Mouse (Mus musculus) lung, adult 2 months (tissue): Measurements from ENCODE around the gene Apbb2. TPM values are rescaled to one million over a fixed set of nuclear protein-coding genes. Genes with fewer than 3 reads are reported as not detected.

Experiments
- DNase-seq: peaks from one replicate; pipeline ENCODE4 v3.0.0; 2022
- H3K4me1 ChIP-seq: fragments of 200-500 bp; 2 replicates; pipeline ENCODE4 v1.6.1; 2011; ENCODE audit warnings: low read length; ENCODE audit not compliant: control insufficient read depth, insufficient read depth
- H3K4me3 ChIP-seq: fragments of 200-500 bp; replicated peaks from 2 replicates; pipeline ENCODE3; 2011; ENCODE audit warnings: low read depth, mild to moderate bottlenecking, control low read depth, low read length; ENCODE audit errors: extremely low read depth
- CTCF ChIP-seq: fragments of 200-500 bp; IDR thresholded peaks from 2 replicates; pipeline ENCODE4 v1.5.1; 2011; ENCODE audit warnings: mild to moderate bottlenecking, low read length, control low read depth; ENCODE audit not compliant: insufficient read depth
- POLR2A ChIP-seq: fragments of 200-500 bp; IDR thresholded peaks from 2 replicates; pipeline ENCODE4 v1.6.1; 2011; ENCODE audit warnings: low read depth, mild to moderate bottlenecking, control low read depth, low read length, borderline replicate concordance; ENCODE audit errors: extremely low read depth
- WGBS: fragments of 180-500 bp; shearing (Covaris S2); methylation state at CpG from one replicate; pipeline ENCODE4 v1.1.7; 2018; 5-methylcytosine and 5-hydroxymethylcytosine counted together
- polyA plus RNA-seq: library from polyadenylated mRNA; depleted of rRNA; stranded (reverse); fragments of >200 nt; gene quantifications from 2 replicates; pipeline ENCODE4 v1.2.3, GENCODE M21; 2012

Gene Apbb2
- polyA plus RNA-seq, 1 experiment: 24.6 TPM

GRCm38 (mm10) chr5:66445497-66445896 is 173.1 kb downstream of the Apbb2 start:
- no peak for TF ChIP-seq CTCF
- no peak for DNase-seq
- Histone ChIP-seq H3K4me1 (no peaks in the 10 kb centered on the region), H3K4me3 (no peak overlapping the region)
- WGBS: 84% methylated on average over 7 of the region's 7 CpGs

DNA sequence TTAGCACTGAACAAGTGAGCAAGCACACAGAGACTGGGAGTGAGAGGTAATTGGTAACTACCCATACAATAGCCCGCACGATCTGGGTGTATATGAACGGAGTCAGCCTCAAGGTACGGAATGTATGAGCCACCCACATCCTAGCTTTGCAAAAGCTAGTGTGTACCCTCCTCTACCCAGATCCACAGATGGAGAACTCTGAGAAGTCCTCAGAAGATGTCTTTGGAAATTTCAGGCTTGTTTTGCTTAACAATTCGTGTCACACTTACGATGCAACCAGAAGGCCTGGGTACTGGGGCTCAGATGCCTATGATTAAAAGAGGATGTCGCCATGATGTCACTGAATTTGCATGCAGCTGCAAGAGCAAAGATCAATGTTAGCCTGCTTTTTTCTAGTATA is 176.3 kb downstream of the Apbb2 start:
- 95% methylated on average over 7 of the region's 7 CpGs for WGBS
- no peak for DNase-seq
- no peaks in the 10 kb centered on the region for H3K4me1 ChIP-seq
- no peak overlapping the region for H3K4me3 ChIP-seq
- TF ChIP-seq POLR2A (no peak), CTCF (no peak)

GRCm38 (mm10) chr5:66436791-66437246 is 181.8 kb downstream of the Apbb2 start:
- no peak for TF ChIP-seq POLR2A
- no peak for TF ChIP-seq CTCF
- no peak for DNase-seq
- Histone ChIP-seq H3K4me3 (no peak overlapping the region), H3K4me1 (no peaks in the 10 kb centered on the region)
- 76% methylated on average over 2 of the region's 2 CpGs for WGBS

GRCm38 (mm10) chr5:66435158-66435557 is 183.4 kb downstream of the Apbb2 start:
- no peak overlapping the region for H3K4me3 ChIP-seq
- TF ChIP-seq CTCF (no peak), POLR2A (no peak)
- no peak for DNase-seq
- no peaks in the 10 kb centered on the region for H3K4me1 ChIP-seq
- 91% methylated on average over 4 of the region's 4 CpGs for WGBS

DNA sequence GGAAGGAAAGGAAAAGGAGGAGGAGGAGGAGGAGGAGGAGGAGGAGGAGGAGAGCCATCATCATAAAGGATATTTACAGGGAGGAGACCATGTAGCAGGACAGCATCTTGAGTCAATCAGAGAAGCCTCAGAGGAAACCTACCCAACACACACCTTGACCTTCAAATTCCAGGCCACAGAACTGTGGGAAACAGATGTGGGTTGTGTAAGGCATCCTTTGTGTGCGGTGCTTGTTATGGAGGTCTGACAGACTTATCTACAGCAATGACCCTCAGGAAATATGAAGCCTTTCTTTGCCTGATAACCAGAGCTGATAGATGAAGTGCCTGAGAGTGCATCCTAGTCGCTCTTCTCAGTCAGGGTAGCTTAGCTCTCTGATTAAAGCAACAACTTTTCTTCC is 189.5 kb downstream of the Apbb2 start:
- TF ChIP-seq POLR2A: no peak
- TF ChIP-seq CTCF: no peak
- Histone ChIP-seq H3K4me3 (no peak overlapping the region), H3K4me1 (no peaks in the 10 kb centered on the region)
- 78% methylated on average over 2 of the region's 2 CpGs for WGBS
- no peak for DNase-seq

DNA sequence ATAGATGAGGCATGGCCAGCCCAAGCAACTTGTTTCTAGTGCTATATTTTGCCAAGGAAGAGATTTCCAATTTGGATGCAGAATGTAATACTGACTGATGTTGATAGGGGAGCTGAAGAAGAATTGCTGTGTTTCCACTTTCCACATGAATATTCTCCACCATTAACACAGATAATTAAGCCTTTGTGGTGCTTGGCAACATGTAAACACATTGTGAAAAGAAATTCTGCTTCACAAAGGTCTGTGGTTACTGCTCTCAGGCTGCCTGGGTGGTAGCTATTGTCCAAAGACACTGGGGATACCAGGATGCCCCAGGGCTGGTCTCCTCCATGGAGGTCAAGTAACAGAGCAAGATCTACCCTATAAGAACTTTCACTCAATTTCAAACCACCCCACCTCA is 190.5 kb downstream of the Apbb2 start:
- Histone ChIP-seq H3K4me1 (no peaks in the 10 kb centered on the region), H3K4me3 (no peak overlapping the region)
- no peak for DNase-seq
- TF ChIP-seq CTCF (no peak), POLR2A (no peak)

DNA sequence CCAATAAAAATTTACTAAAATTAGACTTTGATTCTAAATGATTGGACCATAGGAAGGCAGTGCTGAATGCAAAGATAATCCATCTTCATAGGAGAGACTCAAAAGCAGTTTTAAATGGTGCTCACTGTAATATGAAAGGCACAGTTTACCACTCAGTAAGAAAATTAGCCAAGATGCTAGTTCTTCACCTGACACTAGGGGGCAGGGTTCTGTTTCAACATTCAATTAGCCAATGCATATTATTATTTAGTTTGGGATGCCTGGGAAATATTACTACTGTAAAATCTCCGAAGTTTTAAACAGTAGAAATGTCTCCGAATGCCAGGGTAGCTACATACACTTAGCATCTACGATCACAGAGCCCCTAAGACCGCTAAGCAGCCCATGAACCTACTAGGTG is 194.7 kb downstream of the Apbb2 start:
- Histone ChIP-seq H3K4me3 (no peak overlapping the region), H3K4me1 (no peaks in the 10 kb centered on the region)
- 54% methylated on average over 4 of the region's 4 CpGs for WGBS
- TF ChIP-seq POLR2A: no peak
- TF ChIP-seq CTCF: peak; percentile 16; the same call in 1 of the 2 replicates
- DNase-seq: peak; percentile 10

- Histone ChIP-seq H3K4me1 (no peaks in the 10 kb centered on the region), H3K4me3 (no peak overlapping the region)
- TF ChIP-seq CTCF (no peak), POLR2A (no peak)
- WGBS: 94% methylated on average over 4 of the region's 4 CpGs
- DNase-seq: no peak
Measured at GRCm38 (mm10) chr5:66423466-66423865, 195.1 kb downstream of the Apbb2 start.

- WGBS: 70% methylated on average over 4 of the region's 4 CpGs
- TF ChIP-seq CTCF (no peak), POLR2A (no peak)
- no peaks in the 10 kb centered on the region for H3K4me1 ChIP-seq
- no peak for DNase-seq
- H3K4me3 ChIP-seq: no peak overlapping the region
Measured at GRCm38 (mm10) chr5:66421954-66422353, 196.6 kb downstream of the Apbb2 start.

GRCm38 (mm10) chr5:66421230-66421629 is 197.4 kb downstream of the Apbb2 start:
- Histone ChIP-seq H3K4me1 (no peaks in the 10 kb centered on the region), H3K4me3 (no peak overlapping the region)
- no peak for DNase-seq
- 88% methylated on average over 15 of the region's 15 CpGs for WGBS
- no peak for TF ChIP-seq POLR2A
- no peak for TF ChIP-seq CTCF

DNA sequence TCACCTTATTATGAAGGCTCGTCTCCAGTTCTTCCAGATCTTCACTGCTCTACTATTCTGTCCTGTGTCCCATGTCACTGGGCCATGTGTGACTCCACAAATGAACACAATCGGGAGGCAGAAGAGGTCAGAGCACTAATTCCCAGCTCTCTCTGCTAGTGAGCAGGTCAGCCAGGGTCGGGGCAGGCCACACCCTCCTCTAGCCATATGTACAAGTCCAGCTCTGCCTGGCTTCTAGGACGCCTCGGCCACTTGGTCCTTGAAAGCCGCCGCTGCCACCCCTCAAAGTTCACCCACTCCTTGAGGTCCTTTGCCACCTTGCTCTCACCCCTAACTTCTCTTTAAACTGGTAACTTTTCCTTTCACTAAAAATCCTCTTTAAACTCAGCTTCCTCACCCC is 198.6 kb downstream of the Apbb2 start:
- Histone ChIP-seq H3K4me1 (no peaks in the 10 kb centered on the region), H3K4me3 (no peak overlapping the region)
- WGBS: 85% methylated on average over 7 of the region's 7 CpGs
- no peak for DNase-seq
- TF ChIP-seq POLR2A (no peak), CTCF (no peak)
